Mouse (Mus musculus): ENCODE results near the gene Gm45837. TPM values are rescaled to one million over a fixed set of nuclear protein-coding genes. Genes with fewer than 3 reads are reported as not detected.

Gm45837 gene
- polyA plus RNA-seq, 1 experiment from 2014 or later: 10.3 TPM

- 39% methylated on average over 10 of the region's 10 CpGs for WGBS
Observed at GRCm38 (mm10) chr7:101472598-101473558, 62.2 kb downstream of the Gm45837 start.

GRCm38 (mm10) chr7:101474399-101474811 lies 63.7 kb downstream of the Gm45837 start:
- no peak for ATAC-seq (ENCODE audit: borderline replicate concordance, extremely low read depth, low FRiP score, low TSS enrichment)
- H3K36me3 ChIP-seq: no peaks in the 10 kb centered on the region
- H3K9me3 ChIP-seq: no peaks in the 10 kb centered on the region
- H3K27ac ChIP-seq: no peak overlapping the region
- no peaks in the 10 kb centered on the region for H3K27me3 ChIP-seq
- no peak overlapping the region for H3K4me2 ChIP-seq
- no peak overlapping the region for H3K4me3 ChIP-seq
- 63% methylated on average over 5 of the region's 5 CpGs for WGBS
- H3K9ac ChIP-seq: no peak overlapping the region
- peaks cover 16% of the 10 kb centered on the region for H3K4me1 ChIP-seq

More at GRCm38 (mm10) chr7:101472598-101473558, 62.2 kb downstream of the Gm45837 start:
- H3K4me2 ChIP-seq: no peak overlapping the region
- H3K9me3 ChIP-seq: no peaks in the 10 kb centered on the region
- no peak overlapping the region; the same call in 1 of the 2 replicates for H3K27ac ChIP-seq
- H3K4me1 ChIP-seq: peaks cover 16% of the 10 kb centered on the region
- no peak for ATAC-seq (ENCODE audit: borderline replicate concordance, extremely low read depth, low FRiP score, low TSS enrichment)
- H3K4me3 ChIP-seq: no peak overlapping the region
- no peak overlapping the region for H3K9ac ChIP-seq
- H3K27me3 ChIP-seq: no peaks in the 10 kb centered on the region
- H3K36me3 ChIP-seq: no peaks in the 10 kb centered on the region

- Histone ChIP-seq H3K4me2 (no peak overlapping the region), H3K27ac (no peak overlapping the region), H3K36me3 (no peaks in the 10 kb centered on the region), H3K9me3 (no peaks in the 10 kb centered on the region), H3K9ac (no peak overlapping the region), H3K4me3 (no peak overlapping the region), H3K27me3 (no peaks in the 10 kb centered on the region), H3K4me1 (peaks cover 16% of the 10 kb centered on the region)
- ATAC-seq (ENCODE audit: borderline replicate concordance, extremely low read depth, low FRiP score, low TSS enrichment): no peak
- WGBS: 61% methylated on average over 3 of the region's 3 CpGs
Observed at GRCm38 (mm10) chr7:101476028-101476427, 65.3 kb downstream of the Gm45837 start.

GRCm38 (mm10) chr7:101476493-101476892 lies 65.8 kb downstream of the Gm45837 start:
- ATAC-seq (ENCODE audit: borderline replicate concordance, extremely low read depth, low FRiP score, low TSS enrichment): no peak
- Histone ChIP-seq H3K9me3 (no peaks in the 10 kb centered on the region), H3K27me3 (no peaks in the 10 kb centered on the region), H3K27ac (no peak overlapping the region), H3K4me1 (peaks cover 16% of the 10 kb centered on the region), H3K36me3 (no peaks in the 10 kb centered on the region), H3K4me2 (no peak overlapping the region), H3K9ac (no peak overlapping the region), H3K4me3 (no peak overlapping the region)
- 40% methylated on average over 4 of the region's 4 CpGs for WGBS

GRCm38 (mm10) chr7:101477200-101477599 lies 66.5 kb downstream of the Gm45837 start:
- no peaks in the 10 kb centered on the region for H3K36me3 ChIP-seq
- no peak overlapping the region for H3K4me3 ChIP-seq
- H3K9ac ChIP-seq: no peak overlapping the region
- H3K4me2 ChIP-seq: no peak overlapping the region
- no peak overlapping the region for H3K27ac ChIP-seq
- no peak for ATAC-seq (ENCODE audit: borderline replicate concordance, extremely low read depth, low FRiP score, low TSS enrichment)
- 29% methylated on average over 5 of the region's 5 CpGs for WGBS
- H3K27me3 ChIP-seq: no peaks in the 10 kb centered on the region
- peaks cover 20% of the 10 kb centered on the region for H3K4me1 ChIP-seq
- H3K9me3 ChIP-seq: no peaks in the 10 kb centered on the region

- no peaks in the 10 kb centered on the region for H3K36me3 ChIP-seq
- no peak overlapping the region for H3K27ac ChIP-seq
- ATAC-seq (ENCODE audit: borderline replicate concordance, extremely low read depth, low FRiP score, low TSS enrichment): no peak
- H3K4me3 ChIP-seq: no peak overlapping the region
- peaks cover 18% of the 10 kb centered on the region; the same call in 1 of the 2 replicates for H3K4me1 ChIP-seq
- H3K9me3 ChIP-seq: no peaks in the 10 kb centered on the region
- H3K27me3 ChIP-seq: no peaks in the 10 kb centered on the region
- H3K9ac ChIP-seq: no peak overlapping the region
- no peak overlapping the region for H3K4me2 ChIP-seq
- 59% methylated on average over 5 of the region's 5 CpGs for WGBS
Observed at GRCm38 (mm10) chr7:101478099-101478498, 67.4 kb downstream of the Gm45837 start.

- ATAC-seq (ENCODE audit: borderline replicate concordance, extremely low read depth, low FRiP score, low TSS enrichment): no peak
- Histone ChIP-seq H3K4me2 (no peak overlapping the region), H3K36me3 (no peaks in the 10 kb centered on the region), H3K27ac (no peak overlapping the region), H3K4me3 (no peak overlapping the region), H3K4me1 (peaks cover 10% of the 10 kb centered on the region; the same call in 1 of the 2 replicates), H3K27me3 (no peaks in the 10 kb centered on the region), H3K9me3 (no peaks in the 10 kb centered on the region), H3K9ac (no peak overlapping the region)
- WGBS: 70% methylated on average over 4 of the region's 4 CpGs
Observed at GRCm38 (mm10) chr7:101479841-101480240, 69.2 kb downstream of the Gm45837 start.

- no peaks in the 10 kb centered on the region for H3K9me3 ChIP-seq
- H3K4me3 ChIP-seq: no peak overlapping the region
- no peak overlapping the region for H3K27ac ChIP-seq
- H3K9ac ChIP-seq: no peak overlapping the region
- H3K36me3 ChIP-seq: no peaks in the 10 kb centered on the region
- no peaks in the 10 kb centered on the region for H3K27me3 ChIP-seq
- H3K4me2 ChIP-seq: no peak overlapping the region
- H3K4me1 ChIP-seq: peaks cover 10% of the 10 kb centered on the region; the same call in 1 of the 2 replicates
- WGBS: 51% methylated on average over 6 of the region's 6 CpGs
- ATAC-seq (ENCODE audit: borderline replicate concordance, extremely low read depth, low FRiP score, low TSS enrichment): no peak
Observed at GRCm38 (mm10) chr7:101480671-101481070, 70.0 kb downstream of the Gm45837 start.

- H3K9ac ChIP-seq: no peak overlapping the region
- no peak overlapping the region for H3K4me3 ChIP-seq
- H3K4me2 ChIP-seq: no peak overlapping the region
- no peak overlapping the region for H3K27ac ChIP-seq
- no peaks in the 10 kb centered on the region for H3K36me3 ChIP-seq
- no peaks in the 10 kb centered on the region for H3K27me3 ChIP-seq
- ATAC-seq (ENCODE audit: borderline replicate concordance, extremely low read depth, low FRiP score, low TSS enrichment): 0 out of 2 replicates have a peak, but pooled peaks have one; percentile 13
- peaks cover 10% of the 10 kb centered on the region; the same call in 1 of the 2 replicates for H3K4me1 ChIP-seq
- no peaks in the 10 kb centered on the region for H3K9me3 ChIP-seq
- WGBS: 36% methylated on average over 8 of the region's 8 CpGs
Observed at GRCm38 (mm10) chr7:101481872-101482498, 71.3 kb downstream of the Gm45837 start.

- no peak overlapping the region for H3K9ac ChIP-seq
Observed at GRCm38 (mm10) chr7:101482499-101483081, 71.9 kb downstream of the Gm45837 start.

GRCm38 (mm10) chr7:101483498-101484115 lies 72.9 kb downstream of the Gm45837 start:
- H3K4me2 ChIP-seq: no peak overlapping the region
- no peak overlapping the region for H3K9ac ChIP-seq
- no peaks in the 10 kb centered on the region for H3K9me3 ChIP-seq
- 68% methylated on average over 9 of the region's 9 CpGs for WGBS
- no peaks in the 10 kb centered on the region for H3K36me3 ChIP-seq
- H3K4me3 ChIP-seq: no peak overlapping the region
- ATAC-seq (ENCODE audit: borderline replicate concordance, extremely low read depth, low FRiP score, low TSS enrichment): no peak
- H3K27me3 ChIP-seq: no peaks in the 10 kb centered on the region
- no peak overlapping the region for H3K27ac ChIP-seq
- H3K4me1 ChIP-seq: peaks cover 10% of the 10 kb centered on the region; the same call in 1 of the 2 replicates

More at GRCm38 (mm10) chr7:101482499-101483081, 71.9 kb downstream of the Gm45837 start:
- peak; percentile 9; the same call in 1 of the 2 replicates for ATAC-seq (ENCODE audit: borderline replicate concordance, extremely low read depth, low FRiP score, low TSS enrichment)
- Histone ChIP-seq H3K4me2 (no peak overlapping the region), H3K36me3 (no peaks in the 10 kb centered on the region), H3K27ac (no peak overlapping the region), H3K27me3 (no peaks in the 10 kb centered on the region), H3K4me3 (no peak overlapping the region), H3K4me1 (peaks cover 10% of the 10 kb centered on the region; the same call in 1 of the 2 replicates), H3K9me3 (no peaks in the 10 kb centered on the region)
- WGBS: 50% methylated on average over 9 of the region's 9 CpGs
